Mouse (Mus musculus) frontal cortex, adult 2 months (tissue): ENCODE measurements around the gene Foxk1. TPM values are rescaled to one million over a fixed set of nuclear protein-coding genes. Genes with fewer than 3 reads are reported as not detected.

Experiments
- DNase-seq, 2 experiments: peaks; one replicate each; pipeline ENCODE4 v3.0.0; 2022; ENCODE audit warnings: low spot score in 1 of 2; ENCODE audit errors: extremely low spot score in 1 of 2
- polyA plus RNA-seq: library from polyadenylated mRNA; depleted of rRNA; stranded (reverse); fragments of >200 nt; gene quantifications from 2 replicates; pipeline ENCODE4 v1.2.3, GENCODE M21; 2012

The Foxk1 gene
- polyA plus RNA-seq, 1 experiment = 19.1 TPM

GRCm38 (mm10) chr5:142417104-142417503, 15.8 kb downstream of the Foxk1 start:
- DNase-seq = no peak

DNA sequence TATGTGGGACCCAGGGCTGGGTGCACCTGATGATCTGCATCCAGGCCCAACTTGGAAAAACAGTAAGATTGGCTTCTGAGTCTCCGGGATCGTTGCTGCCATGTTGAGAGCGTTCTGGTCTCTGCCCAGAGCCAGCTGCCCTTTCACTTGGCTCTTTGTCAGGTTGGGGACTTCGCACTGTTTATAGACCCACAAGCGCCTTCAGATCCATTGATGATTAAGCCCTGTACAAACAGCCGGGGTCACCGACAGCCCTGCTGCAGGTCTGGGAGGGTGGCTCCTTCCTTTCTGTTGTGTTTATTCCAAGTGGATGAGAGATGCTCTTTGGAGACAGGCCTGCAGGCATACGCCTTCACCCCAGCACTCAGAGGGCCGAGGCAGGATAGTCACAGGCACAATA, 16.6 kb downstream of the Foxk1 start:
- no peak for DNase-seq

DNA sequence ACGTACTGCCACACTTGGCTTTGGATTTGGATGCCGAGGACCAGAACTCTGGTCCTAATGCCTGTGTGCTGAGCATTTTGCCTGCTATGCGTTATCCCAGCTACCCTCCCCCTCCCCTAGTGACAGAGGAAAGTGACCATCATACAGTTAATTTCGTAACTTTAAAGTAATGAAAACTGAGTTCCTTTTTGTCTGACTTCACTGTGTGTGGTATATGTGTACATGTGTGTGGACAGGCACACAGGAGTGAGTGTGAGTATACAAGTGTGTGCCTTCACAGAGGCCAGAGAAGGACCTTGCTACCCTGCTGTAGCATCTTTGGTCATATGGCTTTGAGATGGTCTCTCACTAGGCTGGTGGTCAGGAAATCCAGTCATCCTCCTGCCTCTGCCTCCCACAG, 17.1 kb downstream of the Foxk1 start:
- no peak for DNase-seq

DNA sequence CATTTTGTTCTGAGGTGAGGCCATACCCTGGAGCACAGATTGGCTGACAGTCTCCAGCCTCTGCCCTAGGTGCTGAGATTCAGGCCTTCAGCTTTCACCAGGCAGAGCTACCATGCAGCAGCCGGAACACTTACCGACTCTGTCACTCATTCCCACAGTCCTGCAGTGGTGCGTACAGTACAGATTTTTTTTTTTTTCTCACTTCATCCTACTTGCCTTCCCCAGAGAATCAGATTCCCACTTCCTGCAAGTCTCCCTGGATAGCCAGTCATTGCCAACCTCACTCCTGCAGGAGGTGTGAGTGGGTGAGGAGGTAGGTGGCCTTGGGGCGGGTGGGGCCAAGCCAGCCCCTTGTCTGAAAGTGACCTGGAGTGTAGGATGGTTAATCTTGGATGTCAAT, 19.0 kb downstream of the Foxk1 start:
- DNase-seq = no peak

DNA sequence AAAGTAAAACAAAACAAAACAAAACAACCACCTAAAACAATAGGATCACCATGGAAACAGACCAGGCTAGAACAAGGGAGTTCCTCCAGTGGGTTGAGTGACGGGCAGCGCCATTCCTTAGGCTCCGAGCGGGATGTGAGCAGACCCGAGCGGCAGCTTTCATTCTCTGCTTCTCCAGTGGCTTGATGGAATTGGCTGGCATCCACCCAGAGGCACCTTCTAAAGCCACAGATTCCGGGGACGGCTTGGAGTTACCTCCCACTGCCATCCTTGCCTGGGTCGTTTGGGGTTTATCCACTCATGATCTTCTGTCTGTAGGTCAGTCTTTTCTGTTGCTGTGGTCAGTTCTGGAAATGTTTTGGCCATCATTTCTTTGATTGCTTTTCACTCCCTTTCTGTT, 19.6 kb downstream of the Foxk1 start:
- DNase-seq = no peak

DNA sequence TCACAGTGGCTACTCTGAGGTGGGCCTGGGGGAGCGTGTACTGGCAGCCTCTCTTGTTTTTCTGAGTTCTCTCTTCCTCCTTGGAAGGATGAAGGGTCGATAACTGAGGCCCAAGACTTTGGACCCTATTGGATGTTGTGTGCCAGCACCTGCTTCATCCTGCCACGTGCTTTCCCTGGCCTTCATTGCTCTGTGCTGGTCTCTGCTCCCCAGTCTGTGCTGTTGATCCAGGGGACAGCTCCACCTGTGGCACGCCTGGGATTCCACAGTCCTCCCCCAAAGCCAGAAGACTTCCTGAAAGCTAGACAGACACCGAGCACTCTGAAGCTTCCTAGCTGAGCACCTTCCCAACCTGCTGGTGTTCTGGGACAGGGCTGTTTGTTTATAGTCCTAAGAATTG, 20.6 kb downstream of the Foxk1 start:
- no peak for DNase-seq

DNA sequence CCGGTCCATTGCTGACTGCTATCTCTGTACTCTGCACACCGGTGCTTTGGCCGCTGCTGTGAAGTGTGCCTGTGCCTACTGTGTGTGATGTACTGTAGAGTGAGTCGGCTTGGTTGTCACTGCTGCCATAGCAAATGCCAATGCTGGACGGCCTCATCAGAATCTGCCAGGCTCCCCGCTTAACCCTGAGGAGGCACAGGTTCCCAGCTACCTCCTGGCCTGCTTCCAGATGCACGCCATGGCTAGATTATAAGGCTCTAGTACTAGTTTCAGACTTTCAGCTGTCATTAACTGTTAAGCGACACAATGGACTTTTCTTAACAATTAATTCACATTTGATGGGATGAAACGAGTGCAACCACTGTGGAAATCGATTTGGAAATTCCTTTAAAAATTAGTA, 21.8 kb downstream of the Foxk1 start:
- DNase-seq = no peak

DNA sequence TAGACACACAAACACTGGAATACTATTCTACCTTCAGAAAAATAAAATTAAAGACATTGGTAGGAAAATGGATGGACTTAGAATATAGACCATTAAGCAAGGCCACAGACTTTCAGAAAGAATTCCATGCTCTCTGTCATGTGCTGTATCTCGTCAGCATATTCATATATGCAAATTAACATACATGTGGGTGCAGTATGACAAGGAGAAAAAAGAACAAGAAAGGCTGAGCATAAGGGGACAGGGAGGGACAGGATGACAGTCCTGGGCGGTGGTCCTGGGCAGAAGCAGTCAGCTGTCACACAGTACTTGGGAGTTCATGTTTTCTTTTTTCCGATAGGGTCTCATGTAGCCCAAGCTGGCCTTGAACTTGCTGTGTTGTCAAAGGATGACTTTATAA, 22.4 kb downstream of the Foxk1 start:
- no peak for DNase-seq

DNA sequence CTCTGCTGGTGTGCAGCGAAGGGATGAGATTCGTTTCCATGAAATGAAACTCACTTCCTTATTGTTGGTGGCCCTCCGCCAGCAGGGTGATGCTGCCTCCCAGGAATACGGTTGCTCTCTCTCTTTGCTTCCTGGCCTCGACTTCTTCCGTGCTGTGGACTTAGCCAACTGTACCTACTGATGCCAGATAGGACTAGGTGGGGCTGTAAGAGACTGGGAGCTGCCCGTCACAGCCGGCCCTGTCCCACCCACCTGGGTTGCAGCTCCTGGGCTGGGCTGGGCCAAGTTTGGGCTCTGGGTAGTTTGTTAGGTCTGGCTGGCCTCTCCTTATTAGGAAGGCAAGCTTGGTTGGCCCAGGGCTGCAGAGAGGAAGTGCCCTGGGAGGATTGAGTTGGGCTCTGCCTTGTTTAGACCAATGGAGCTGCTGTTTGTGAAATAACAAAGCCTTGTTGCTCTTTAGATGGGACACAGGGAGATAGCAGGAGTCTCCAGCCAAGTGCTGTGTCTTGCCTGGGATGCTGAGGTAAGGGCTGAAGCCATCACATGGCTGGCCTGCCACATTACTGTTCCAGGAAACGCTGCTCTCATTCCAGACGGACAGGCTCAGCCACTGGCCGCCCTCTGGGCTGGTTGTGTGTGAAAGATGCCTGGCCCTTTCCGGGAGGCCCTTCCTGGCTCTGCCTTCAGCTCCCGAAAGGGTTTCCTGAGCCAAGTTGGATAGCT, 23.5 kb downstream of the Foxk1 start:
- no peak for DNase-seq

GRCm38 (mm10) chr5:142426476-142426875, 25.2 kb downstream of the Foxk1 start:
- no peak for DNase-seq

- DNase-seq = no peak
These were observed 26.6 kb downstream of the Foxk1 start for GRCm38 (mm10) chr5:142427876-142428275.

DNA sequence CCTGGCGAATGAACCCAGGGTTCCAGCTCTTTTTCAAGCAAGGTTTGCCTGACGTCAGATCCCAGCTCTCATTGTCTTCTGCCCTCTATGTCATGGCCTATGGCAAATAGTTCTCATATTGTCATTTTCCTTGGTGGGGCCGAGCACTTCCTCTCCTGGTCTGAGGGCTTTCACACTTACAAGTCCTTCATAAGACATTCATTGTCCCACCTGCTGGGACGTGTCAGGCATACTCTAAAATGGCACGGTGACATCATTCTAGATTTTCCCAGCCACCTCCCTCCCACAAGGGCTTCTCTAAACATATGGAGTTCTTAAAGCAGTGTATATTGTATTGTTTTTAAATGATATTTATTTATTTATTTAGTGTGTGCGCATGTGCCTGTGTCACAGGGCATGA, 27.4 kb downstream of the Foxk1 start:
- no peak for DNase-seq

GRCm38 (mm10) chr5:142431029-142431428, 29.7 kb downstream of the Foxk1 start:
- DNase-seq = no peak

- DNase-seq = no peak
These were observed 30.6 kb downstream of the Foxk1 start for GRCm38 (mm10) chr5:142431811-142432434.

GRCm38 (mm10) chr5:142432695-142433094, 31.4 kb downstream of the Foxk1 start:
- DNase-seq = no peak

DNA sequence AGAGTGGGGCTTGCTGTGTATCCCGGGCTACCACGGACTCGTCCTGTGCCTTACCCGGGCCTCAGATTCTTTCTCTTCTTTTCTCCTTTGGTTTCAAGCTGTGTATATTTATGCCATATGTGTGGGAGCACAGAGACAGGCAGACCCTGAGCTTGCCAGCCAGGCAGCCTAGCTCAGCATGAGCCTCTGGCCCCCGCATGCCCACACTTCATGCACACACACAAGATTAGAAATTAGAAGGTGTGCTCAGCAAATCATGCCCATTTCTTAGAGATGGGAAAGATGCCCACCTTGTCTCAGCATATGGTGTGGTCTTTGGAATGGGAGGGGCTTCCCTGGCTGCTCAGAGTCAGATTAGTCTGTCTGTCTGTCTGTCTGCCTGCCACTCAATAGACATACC, 32.8 kb downstream of the Foxk1 start:
- peak; percentile 77 to 78 for DNase-seq

DNA sequence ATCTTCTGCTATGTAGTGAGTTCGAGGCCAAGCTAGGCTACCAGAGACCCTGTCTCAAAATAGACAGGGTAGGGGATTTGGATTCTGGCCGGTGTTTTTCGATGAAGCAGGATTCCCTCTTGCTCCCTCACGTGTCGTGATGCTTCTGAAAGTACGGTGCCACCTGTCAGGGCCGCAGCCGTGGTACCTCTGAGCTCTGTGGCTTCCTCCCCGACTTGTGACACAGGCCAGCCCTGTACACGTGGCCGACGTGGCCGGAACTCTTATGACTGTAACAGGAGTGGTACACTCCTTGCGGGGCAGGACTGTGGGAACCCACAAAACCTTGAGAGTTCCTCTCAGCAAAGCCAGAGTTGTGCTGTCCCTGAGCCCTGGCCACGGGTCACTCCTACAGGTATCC, 34.4 kb downstream of the Foxk1 start:
- no peak for DNase-seq

DNA sequence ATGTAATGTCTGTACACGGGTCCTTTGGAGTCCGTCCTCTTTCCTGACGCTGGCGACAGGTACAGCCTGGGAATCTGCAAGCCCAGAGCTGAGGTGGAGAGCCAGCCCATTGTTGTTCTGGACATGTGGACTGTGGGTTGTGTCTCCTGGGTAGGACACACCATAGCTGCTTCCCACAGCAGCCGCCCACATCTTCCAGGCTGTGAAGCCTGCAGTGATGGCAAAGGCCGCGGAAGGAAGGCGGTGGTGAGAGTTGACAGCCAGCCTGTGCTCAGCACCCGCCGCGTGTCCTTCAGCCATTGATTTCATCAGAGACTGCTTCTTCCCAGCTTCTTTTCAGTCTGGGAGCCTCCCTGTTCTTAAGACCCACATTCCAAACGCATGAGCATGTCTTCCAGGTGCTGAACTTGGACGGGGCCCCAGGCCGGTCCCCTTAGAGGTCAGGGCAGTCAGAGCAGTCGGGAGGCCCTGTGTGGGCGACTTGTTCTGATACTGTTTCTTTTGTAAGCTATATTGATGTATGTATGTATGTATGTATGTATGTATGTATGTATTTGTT, 37.2 kb downstream of the Foxk1 start:
- peak; percentile 55 to 72 for DNase-seq

- DNase-seq = no peak
These were observed 38.7 kb downstream of the Foxk1 start for GRCm38 (mm10) chr5:142439911-142440432.

- DNase-seq = peak in 1 of 2 experiments; percentile 59
These were observed 39.3 kb downstream of the Foxk1 start for GRCm38 (mm10) chr5:142440451-142441147.

GRCm38 (mm10) chr5:142441332-142442044, 40.2 kb downstream of the Foxk1 start:
- no peak for DNase-seq
